Mouse (Mus musculus) activated CD4-positive, CD25-positive, alpha-beta regulatory T cell (primary cell): ENCODE measurements around the gene Abi3bp. TPM values are rescaled to one million over a fixed set of nuclear protein-coding genes. Genes with fewer than 3 reads are reported as not detected.

Experiments
- polyA plus RNA-seq, 2 experiments: library from polyadenylated mRNA; unstranded; fragments of 100-300 nt; shearing (Covaris generic); gene quantifications; one replicate each; pipeline ENCODE4 v1.2.1; 2017

Gene Abi3bp
- not detected for polyA plus RNA-seq

DNA sequence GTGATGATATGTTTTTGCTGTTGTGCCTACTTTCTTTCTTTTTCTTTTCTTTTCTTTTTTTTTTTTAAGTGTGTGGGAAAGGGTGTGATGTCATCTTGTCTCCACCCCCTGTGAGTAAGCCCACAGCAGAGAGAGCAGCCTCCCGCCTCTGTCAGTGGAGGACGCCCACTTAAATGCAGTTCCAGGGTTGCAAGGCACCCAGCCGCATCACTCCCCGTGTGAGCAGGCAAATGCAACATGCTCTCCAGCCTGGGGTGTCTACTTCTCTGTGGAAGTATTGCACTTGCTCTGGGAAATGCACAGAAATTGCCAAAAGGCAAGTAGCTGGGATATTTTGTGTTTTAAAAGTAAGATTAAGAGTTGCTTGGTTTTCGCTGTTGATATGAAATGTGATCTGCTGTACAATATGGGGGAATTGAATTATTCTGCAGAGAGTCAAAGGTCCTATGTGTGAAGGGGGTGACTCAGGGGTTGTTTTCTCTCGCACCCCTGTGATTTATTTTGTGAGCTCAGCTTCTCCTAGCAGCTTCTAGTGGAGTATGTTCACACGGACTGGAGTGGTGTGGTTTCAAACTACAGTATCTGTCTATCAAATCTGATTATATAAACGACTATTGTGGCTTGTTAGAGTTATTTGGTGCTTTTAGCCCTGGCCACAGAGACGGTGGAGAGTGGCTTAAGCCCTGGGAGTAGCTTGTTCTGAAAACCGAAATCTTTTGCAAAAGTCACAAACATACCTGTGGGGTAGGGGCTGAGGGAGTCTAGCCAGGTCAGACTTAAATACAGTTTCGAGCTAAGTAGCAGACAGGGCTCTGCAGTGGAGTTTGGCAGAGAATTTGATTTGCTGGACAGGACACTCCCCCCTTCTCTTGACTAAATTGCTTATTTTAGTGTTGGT is at the start of gene Abi3bp:
Abi3bp (plus strand) TSS at position 202 of the 898 bp plus-strand sequence.

DNA sequence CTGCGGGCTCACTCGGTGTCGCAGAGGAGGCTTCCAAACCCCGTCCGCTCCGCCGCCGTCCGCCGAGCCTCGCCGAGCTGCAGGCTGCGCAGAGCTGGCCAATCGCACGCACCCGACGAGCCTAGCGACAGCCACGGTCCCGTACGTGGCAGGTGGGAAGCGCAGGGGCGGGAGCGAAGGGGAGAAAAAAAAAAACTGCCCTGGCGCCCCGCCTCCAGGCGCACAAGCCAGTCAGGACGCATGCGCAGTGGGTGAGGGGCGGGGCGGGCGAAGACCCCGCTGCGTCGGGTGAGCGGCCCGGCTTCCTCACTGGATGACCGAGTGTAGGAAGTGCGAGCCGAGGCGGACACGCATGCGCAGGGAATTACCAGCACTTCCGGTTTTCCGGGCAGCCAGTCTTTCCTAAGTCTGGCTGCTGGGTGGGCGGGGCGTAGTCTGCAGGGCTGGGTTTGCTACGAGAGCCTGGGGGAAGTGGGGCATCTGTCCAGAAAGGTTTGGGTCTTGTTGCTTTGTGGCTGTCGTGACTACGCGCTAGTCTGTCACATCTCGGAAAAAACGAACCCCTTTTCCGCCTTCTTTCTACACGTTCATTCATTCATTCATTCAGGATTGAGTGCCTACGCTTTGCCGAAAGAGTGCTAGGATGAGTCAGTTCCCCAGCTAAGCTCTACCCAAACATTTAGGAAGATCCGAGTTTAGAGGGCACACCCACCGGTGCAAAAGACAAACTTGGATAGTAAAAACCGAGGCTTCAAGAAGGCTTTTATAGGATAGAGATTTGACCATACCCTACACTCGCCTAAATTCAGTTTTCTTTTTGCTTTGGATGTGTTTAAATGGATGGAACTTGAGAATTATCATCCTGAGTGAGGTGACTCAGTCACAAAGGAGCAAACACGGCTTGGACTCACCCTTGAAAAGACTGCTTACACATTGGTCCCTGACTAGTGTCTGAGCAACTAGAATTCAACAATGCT is 239.8 kb downstream of the Abi3bp start, which contains the start of gene Tfg:
Tfg (minus strand) TSS at position 227 of the 977 bp plus-strand sequence.

Other genes starting within 250 kb of the Abi3bp start
- gene Tfg, start 239.6 kb downstream of the Abi3bp start, polyA plus RNA-seq, result 10 to 100 TPM; 71.9 to 73.6 TPM